7 mouse cellular contexts compared by ENCODE assay signal in genomic region chr16:37684634-37685441, GRCm38 (mm10). TPM values are rescaled to one million over a fixed set of nuclear protein-coding genes. Genes with fewer than 3 reads are reported as not detected.
DNase-seq lines count a peak whose midpoint lies in the region; ATAC-seq lines count a peak whose summit lies in the region.

No protein-coding gene starts in this region.

- H3K36me3 ChIP-seq in midbrain, embryonic 10.5 days: no peaks in the 10 kb centered on the region

- peak; percentile 83 to 86 for DNase-seq in adrenal gland, adult 18-20 months (ENCODE audit: low spot score in 2 of 2)
- DNase-seq in embryo, embryonic 10 days (ENCODE audit: low spot score): peak; percentile 95
- DNase-seq in gastrocnemius, postnatal 14 days: peak; percentile 84
- peak; percentile 82 to 90 for DNase-seq in left cerebral cortex, postnatal 25 days (ENCODE audit: low spot score in 2 of 2)
- peak; percentile 91 for DNase-seq in midbrain, embryonic 10.5 days (ENCODE audit: low spot score)
- DNase-seq in skeletal muscle tissue, adult 2 months (ENCODE audit: low read depth, low spot score): peak; percentile 94

- H3K27me3 ChIP-seq in midbrain, embryonic 10.5 days (ENCODE audit: low read depth, poor library complexity, severe bottlenecking): no peaks in the 10 kb centered on the region

- peak overlapping the region; percentile 95 for H3K27ac ChIP-seq in midbrain, embryonic 10.5 days (replicated peaks)

- peaks cover 64% of the 10 kb centered on the region for H3K4me1 ChIP-seq in midbrain, embryonic 10.5 days

- intact Hi-C loops in gastrocnemius, postnatal 14 days (cut with DNase I; ENCODE audit: low total_unique reads): loop anchor here (5.0 to 10.0 kb wide), 3 partner anchors 132 to 390 kb away; no protein-coding TSS in a partner anchor
- intact Hi-C loops in left cerebral cortex, postnatal 25 days (cut with DNase I): loop anchor here (1.0 to 5.0 kb wide), 5 partner anchors 127 to 578 kb away; partner anchors contain the start of gene Lrrc58

- 3% methylated on average over 25 of the region's 25 CpGs for WGBS in midbrain, embryonic 10.5 days

- ATAC-seq in inflammation-experienced regulatory T-cells, adult 6 months: peak; percentile 73

- H3K9me3 ChIP-seq in midbrain, embryonic 10.5 days (replicated peaks): no peaks in the 10 kb centered on the region

- H3K4me3 ChIP-seq in midbrain, embryonic 10.5 days: peak overlapping the region; percentile 48

RNA-seq across cellular contexts. Expression of gene Ndufb4, which starts 30.6 kb away (rescaled TPM):
- total RNA-seq in adrenal gland, adult 18-20 months (2021): 100 to 1,000 TPM; 133 to 150 TPM
- 100 to 1,000 TPM; 142 to 157 TPM for total RNA-seq in gastrocnemius, postnatal 14 days (2021)
- polyA plus RNA-seq in inflammation-experienced regulatory T-cells, adult 6 months (2017; shearing (Covaris generic)): 10 to 100 TPM; 51.4 to 58.7 (median 54.5) TPM
- total RNA-seq in left cerebral cortex, postnatal 25 days (2021): 10 to 100 TPM; 67.8 to 69.2 TPM
- polyA plus RNA-seq in midbrain, embryonic 10.5 days (2016; fragmentation: Nextera tagmentation; extraction: Ambion mirVana): 46.2 and 50.9 TPM in 2 replicates

Comparison
In these comparisons a context has a peak if more than half of its experiments do, and no peak if none do; other contexts are left out.
1. Peak in every context shown above with its lines: DNase-seq, ATAC-seq, H3K4me3 ChIP-seq and H3K27ac ChIP-seq.